Mouse (Mus musculus) ovary, postnatal 14 days (tissue): ENCODE measurements around the gene Abtb2.

Experiments used
- DNase-seq: peaks from one replicate; pipeline ENCODE4 v3.0.0; 2022; ENCODE audit warnings: low spot score

Abtb2 gene

GRCm38 (mm10) chr2:103743536-103743935 lies 177.4 kb downstream of the Abtb2 start:
- DNase-seq = no peak

GRCm38 (mm10) chr2:103743988-103744387 lies 177.9 kb downstream of the Abtb2 start:
- peak; percentile 51 for DNase-seq

DNA sequence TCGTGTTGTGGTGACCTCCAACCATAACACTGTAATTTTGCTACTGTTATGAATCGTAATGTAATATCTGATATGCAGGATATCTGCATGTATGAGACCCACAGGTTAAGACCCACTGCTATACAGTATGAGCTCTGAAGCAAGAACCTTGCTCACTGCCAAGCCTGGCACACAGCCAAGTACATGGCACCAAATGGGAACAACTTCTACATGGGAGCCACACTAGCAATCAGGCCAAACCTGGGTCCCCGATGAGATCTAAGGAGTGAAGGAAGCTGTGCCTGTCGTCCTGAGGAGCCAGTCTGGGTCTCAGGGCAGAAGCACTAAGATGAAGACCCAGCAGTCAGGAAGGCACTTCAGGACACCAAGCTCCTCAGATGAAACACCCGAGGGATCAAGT lies 179.4 kb downstream of the Abtb2 start:
- DNase-seq = no peak

GRCm38 (mm10) chr2:103746096-103746495 lies 180.0 kb downstream of the Abtb2 start:
- DNase-seq = no peak

- no peak for DNase-seq
These were observed 180.7 kb downstream of the Abtb2 start for GRCm38 (mm10) chr2:103746761-103747160.

DNA sequence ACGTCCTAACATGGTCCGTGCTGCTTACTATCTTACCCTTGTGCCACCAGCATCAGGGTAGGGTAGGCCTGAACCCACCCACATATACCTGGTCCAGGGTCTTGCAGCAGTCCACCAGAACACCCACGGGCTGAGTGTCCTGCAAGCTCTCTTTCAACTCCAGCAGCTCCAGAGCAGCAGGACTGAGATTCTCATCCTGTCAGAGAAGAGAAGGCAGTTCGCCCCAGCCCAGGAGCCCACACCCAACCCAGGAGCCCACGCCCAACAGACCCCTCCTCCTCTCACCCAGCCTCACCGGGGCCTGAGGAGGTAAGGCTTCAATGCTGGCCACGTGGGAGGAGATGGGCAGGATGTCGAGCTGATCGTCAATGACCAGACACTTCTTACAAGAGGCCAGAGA lies 181.8 kb downstream of the Abtb2 start:
- no peak for DNase-seq

- no peak for DNase-seq
These were observed 183.0 kb downstream of the Abtb2 start for GRCm38 (mm10) chr2:103749091-103749490.

DNA sequence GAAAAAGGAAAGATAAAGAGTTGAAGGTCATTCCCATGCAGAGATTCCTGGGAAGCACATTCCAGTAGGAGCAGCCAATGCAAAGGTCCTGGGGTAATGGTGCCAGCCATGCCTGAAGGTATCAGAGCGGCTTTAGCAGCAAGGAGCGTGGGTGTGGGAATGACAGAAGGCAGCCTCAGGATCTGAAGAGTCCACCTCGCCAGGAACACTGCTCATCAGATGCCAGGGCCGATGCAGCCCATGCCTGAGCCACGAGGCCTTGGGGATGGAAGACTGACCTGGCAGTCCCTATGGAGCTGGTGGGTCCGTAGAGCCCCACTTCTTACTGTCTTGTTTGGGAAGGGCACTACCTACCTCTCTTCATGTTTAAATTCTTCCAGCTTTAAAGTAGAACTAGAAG lies 185.7 kb downstream of the Abtb2 start:
- DNase-seq = no peak

DNA sequence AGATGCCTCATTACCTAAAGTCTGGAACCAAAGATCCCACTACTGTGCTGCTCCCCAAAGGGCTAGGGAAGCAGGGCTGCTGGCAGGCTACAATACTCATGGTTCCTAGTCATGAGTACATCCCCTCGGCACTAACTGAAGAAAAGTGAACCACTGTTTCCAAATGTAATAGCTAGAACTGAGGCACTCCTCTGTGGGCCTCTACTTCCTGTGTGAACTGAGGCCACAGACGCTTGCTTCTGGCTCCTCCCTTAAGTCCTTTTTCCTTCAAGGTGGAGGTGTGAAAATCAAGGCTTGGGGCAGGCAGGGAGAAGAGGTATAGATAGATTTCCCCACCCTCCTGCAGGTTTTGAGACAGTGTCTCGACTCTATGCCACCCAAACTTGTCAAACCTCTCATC lies 188.5 kb downstream of the Abtb2 start:
- DNase-seq = no peak

GRCm38 (mm10) chr2:103755458-103756085 lies 189.5 kb downstream of the Abtb2 start:
- no peak for DNase-seq

DNA sequence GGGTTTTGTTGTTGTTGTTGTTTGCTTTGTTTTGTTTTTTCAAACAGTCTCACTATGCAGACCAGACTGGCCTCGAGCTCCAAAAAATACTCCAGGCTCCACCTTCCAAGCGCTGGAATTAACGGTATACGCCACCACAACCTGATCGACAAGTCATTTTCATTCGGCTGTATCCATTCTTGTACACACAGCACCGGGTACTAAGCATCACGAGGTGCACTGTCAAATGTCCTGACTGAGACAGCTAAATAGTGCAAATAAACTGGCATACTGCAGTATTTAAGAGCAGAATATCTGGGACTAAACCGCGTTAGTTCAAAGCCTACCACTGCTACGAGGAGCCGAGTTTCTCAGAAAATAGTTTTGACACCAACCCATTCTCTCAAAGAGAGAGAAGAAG lies 194.3 kb downstream of the Abtb2 start:
- DNase-seq = no peak

DNA sequence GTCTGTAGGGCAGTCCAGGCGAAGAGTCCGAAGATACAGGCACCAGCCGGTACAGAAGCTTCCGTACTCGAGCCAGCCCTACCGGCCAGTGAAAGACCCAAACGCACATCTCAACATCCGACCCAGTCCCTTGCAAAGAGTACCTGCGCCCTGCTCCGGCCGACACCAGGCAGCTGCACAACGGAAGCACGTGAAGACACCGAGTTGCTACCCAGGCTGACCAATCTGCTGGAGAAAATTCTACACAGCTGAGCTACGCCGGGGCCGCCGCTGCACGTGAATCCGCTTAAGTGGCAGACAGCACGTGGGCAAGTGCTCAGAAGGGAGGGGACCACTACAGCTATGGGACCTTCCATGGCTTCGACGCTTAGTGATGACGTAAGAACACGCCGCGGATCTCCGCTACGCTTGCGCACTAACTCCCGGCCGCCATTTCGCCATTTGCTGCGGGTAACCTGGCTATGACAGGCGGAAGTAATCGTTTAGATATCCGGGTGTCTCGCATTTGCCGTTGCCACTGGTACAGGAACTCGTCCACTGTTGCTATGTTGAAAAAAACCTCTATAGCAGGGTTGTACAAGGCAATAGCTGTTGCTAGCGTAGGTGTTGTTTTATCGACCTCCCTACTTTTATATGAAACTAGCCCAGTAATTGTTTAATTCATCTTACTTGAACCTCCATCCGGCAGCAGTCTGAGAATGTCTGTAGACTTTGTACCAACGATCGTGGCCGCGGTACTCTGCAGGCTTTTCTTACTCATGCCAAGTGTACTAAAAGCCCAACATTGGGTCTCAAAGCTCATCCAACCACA lies 195.0 kb downstream of the Abtb2 start, which contains the start of gene Nat10:
Gene Nat10, minus strand, starts transcription at position 365 of the 811 bp plus-strand sequence.
- peak; percentile 98 for DNase-seq

DNA sequence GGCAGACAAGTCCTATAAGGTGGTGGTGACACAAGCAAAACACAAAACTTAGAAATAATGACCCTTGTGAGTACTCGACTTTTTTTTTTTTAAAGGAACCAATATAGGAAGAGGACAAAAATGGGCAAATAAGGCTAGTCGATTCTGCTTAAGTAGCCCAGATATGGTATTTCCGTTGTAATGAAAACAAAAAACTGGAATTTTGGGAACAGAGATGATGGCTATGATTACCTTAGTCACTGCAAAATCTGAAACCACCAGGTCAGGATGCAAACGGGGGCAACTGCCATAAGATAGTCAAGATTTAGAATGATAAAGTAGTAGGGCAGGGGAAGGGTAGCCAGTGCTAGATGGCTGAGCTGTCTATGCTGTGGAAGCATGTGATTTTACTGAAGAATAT lies 195.9 kb downstream of the Abtb2 start:
- no peak for DNase-seq

DNA sequence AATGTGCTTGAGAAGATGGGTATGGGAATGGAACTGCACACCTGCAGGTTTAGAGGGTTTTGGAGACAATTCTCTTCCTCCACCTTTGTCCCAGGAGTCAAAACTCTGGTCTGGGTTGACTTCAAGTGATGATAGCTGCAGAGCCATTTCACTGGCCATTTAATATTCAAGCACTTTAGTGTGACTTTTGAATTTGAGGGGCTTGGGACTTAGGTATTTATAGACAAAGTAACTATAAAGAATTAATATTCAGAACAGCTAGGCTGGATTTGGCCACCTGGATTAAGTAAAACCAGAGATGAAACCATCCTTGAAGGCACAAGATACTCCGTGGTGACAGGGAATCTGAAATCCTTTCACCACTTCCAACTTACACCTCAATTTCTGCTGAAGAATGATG lies 196.4 kb downstream of the Abtb2 start:
- no peak for DNase-seq
